Mouse (Mus musculus) MEL (cell line): ENCODE measurements around the gene Amigo3. TPM values are rescaled to one million over a fixed set of nuclear protein-coding genes. Genes with fewer than 3 reads are reported as not detected.

Experiments used
- DNase-seq: peaks from one replicate; pipeline ENCODE4 v3.0.0; 2011; ENCODE audit warnings: low read depth, low spot score
- H3K27ac ChIP-seq: 2 replicates; pipeline ENCODE4 v1.5.1; 2012; ENCODE audit warnings: low read depth, mild to moderate bottlenecking, control low read depth, low read length, moderate library complexity; ENCODE audit not compliant: control insufficient read depth
- H3K27me3 ChIP-seq, 2 experiments: fragments of 150-350 bp in 1 of 2; sonication (generic) in 1 of 2; 2 replicates each; pipeline ENCODE4 v1.6.1; 2012; ENCODE audit warnings: low read length in 2 of 2, mild to moderate bottlenecking in 2 of 2, improper control_type of control experiment in 1 of 2, moderate library complexity in 1 of 2; ENCODE audit not compliant: insufficient read depth in 2 of 2, control insufficient read depth in 1 of 2
- H3K36me3 ChIP-seq, 2 experiments: 2 replicates each; pipeline ENCODE4 v1.6.1; 2012 to 2014; ENCODE audit warnings: low read length in 2 of 2, improper control_type of control experiment in 1 of 2, inconsistent platforms in 1 of 2, mild to moderate bottlenecking in 1 of 2; ENCODE audit not compliant: insufficient read depth in 2 of 2, control insufficient read depth in 1 of 2
- H3K4me1 ChIP-seq, 2 experiments: fragments of 150-350 bp in 1 of 2; sonication (generic) in 1 of 2; 2 replicates each; pipeline ENCODE4 v1.6.1; 2012; ENCODE audit warnings: low read length in 2 of 2, improper control_type of control experiment in 1 of 2, mild to moderate bottlenecking in 1 of 2; ENCODE audit not compliant: insufficient read depth in 2 of 2, control insufficient read depth in 1 of 2
- H3K4me3 ChIP-seq, 2 experiments: fragments of 150-350 bp in 1 of 2; sonication (generic) in 1 of 2; 2 replicates each; pipeline ENCODE4 v1.5.1; 2012; ENCODE audit warnings: low read depth in 2 of 2, low read length in 2 of 2, mild to moderate bottlenecking in 2 of 2, moderate library complexity in 2 of 2, control low read depth in 1 of 2, improper control_type of control experiment in 1 of 2; ENCODE audit not compliant: control insufficient read depth in 1 of 2, insufficient read depth in 1 of 2
- H3K79me2 ChIP-seq: 2 replicates; pipeline ENCODE4 v1.6.1; 2012; ENCODE audit warnings: mild to moderate bottlenecking, low read length, moderate library complexity; ENCODE audit not compliant: control insufficient read depth, poor library complexity, insufficient read depth
- H3K9ac ChIP-seq: 2 replicates; pipeline ENCODE4 v1.6.1; 2012; ENCODE audit warnings: low read depth, mild to moderate bottlenecking, control low read depth, low read length, moderate library complexity; ENCODE audit not compliant: control insufficient read depth, poor library complexity, severe bottlenecking
- H3K9me3 ChIP-seq: fragments of 150-350 bp; sonication (generic); replicated peaks from 2 replicates; pipeline ENCODE4 v1.6.1; 2012; ENCODE audit warnings: mild to moderate bottlenecking, low read length, improper control_type of control experiment, moderate library complexity; ENCODE audit not compliant: insufficient read depth
- ELF1 ChIP-seq: IDR thresholded peaks from 2 replicates; pipeline ENCODE4 v1.6.1; 2014; ENCODE audit warnings: low read depth, mild to moderate bottlenecking, inconsistent platforms, low read length, improper control_type of control experiment, moderate library complexity
- ETS1 ChIP-seq: IDR thresholded peaks from 2 replicates; pipeline ENCODE4 v1.6.1; 2012; ENCODE audit warnings: low read depth, mild to moderate bottlenecking, inconsistent platforms, low read length, improper control_type of control experiment, moderate library complexity
- GABPA ChIP-seq: IDR thresholded peaks from 2 replicates; pipeline ENCODE4 v1.6.1; 2012; ENCODE audit warnings: low read depth, mild to moderate bottlenecking, inconsistent platforms, low read length, improper control_type of control experiment, moderate library complexity
- HCFC1 ChIP-seq: IDR thresholded peaks from 2 replicates; pipeline ENCODE4 v1.6.1; 2012; ENCODE audit warnings: low read depth, mild to moderate bottlenecking, inconsistent platforms, low read length, improper control_type of control experiment, moderate library complexity
- MAX ChIP-seq: IDR thresholded peaks from 2 replicates; pipeline ENCODE4 v1.6.1; 2011; ENCODE audit warnings: low read length, improper control_type of control experiment
- MAZ ChIP-seq: IDR thresholded peaks from 2 replicates; pipeline ENCODE4 v1.6.1; 2012; ENCODE audit warnings: low read depth, mild to moderate bottlenecking, inconsistent platforms, low read length, improper control_type of control experiment
- MXI1 ChIP-seq: IDR thresholded peaks from 2 replicates; pipeline ENCODE4 v1.6.1; 2011; ENCODE audit warnings: mild to moderate bottlenecking, low read depth, low read length, improper control_type of control experiment
- MYC ChIP-seq: IDR thresholded peaks from 2 replicates; pipeline ENCODE4 v1.6.1; 2011; ENCODE audit warnings: low read depth, mild to moderate bottlenecking, low read length, improper control_type of control experiment, moderate library complexity
- NELFE ChIP-seq: IDR thresholded peaks from 2 replicates; pipeline ENCODE4 v1.6.1; 2011; ENCODE audit warnings: low read depth, low read length, improper control_type of control experiment
- POLR2A ChIP-seq, 2 experiments: IDR thresholded peaks; 2 replicates each; pipeline ENCODE4 v1.6.1; 2011 to 2012; ENCODE audit warnings: low read length in 2 of 2, mild to moderate bottlenecking in 2 of 2, control low read depth in 1 of 2, improper control_type of control experiment in 1 of 2, low read depth in 1 of 2, moderate library complexity in 1 of 2; ENCODE audit not compliant: control insufficient read depth in 1 of 2, insufficient read depth in 1 of 2, poor library complexity in 1 of 2
- POLR2AphosphoS2 ChIP-seq: IDR thresholded peaks from 2 replicates; pipeline ENCODE4 v1.6.1; 2011; ENCODE audit warnings: low read length, improper control_type of control experiment
- RAD21 ChIP-seq: IDR thresholded peaks from 2 replicates; pipeline ENCODE4 v1.6.1; 2011; ENCODE audit warnings: mild to moderate bottlenecking, low read depth, low read length, improper control_type of control experiment
- RCOR1 ChIP-seq: IDR thresholded peaks from 2 replicates; pipeline ENCODE4 v1.6.1; 2012; ENCODE audit warnings: low read depth, mild to moderate bottlenecking, inconsistent platforms, low read length, improper control_type of control experiment
- SIN3A ChIP-seq: IDR thresholded peaks from 2 replicates; pipeline ENCODE4 v1.6.1; 2012; ENCODE audit warnings: low read length, improper control_type of control experiment, inconsistent platforms
- TAL1 ChIP-seq: IDR thresholded peaks from 2 replicates; pipeline ENCODE4 v1.6.1; 2012; ENCODE audit warnings: mild to moderate bottlenecking, inconsistent platforms, low read length, moderate library complexity, mixed read lengths
- TBP ChIP-seq: IDR thresholded peaks from 2 replicates; pipeline ENCODE4 v1.8.0; 2011; ENCODE audit warnings: low read depth, low read length, improper control_type of control experiment
- USF2 ChIP-seq, 2 experiments: IDR thresholded peaks; 2 replicates each; pipeline ENCODE4 v1.6.1; 2011 to 2012; ENCODE audit warnings: improper control_type of control experiment in 2 of 2, low read length in 2 of 2, borderline replicate concordance in 1 of 2, inconsistent platforms in 1 of 2, low read depth in 1 of 2, mild to moderate bottlenecking in 1 of 2; ENCODE audit not compliant: insufficient read depth in 1 of 2
- ZC3H11A ChIP-seq: IDR thresholded peaks from 2 replicates; pipeline ENCODE4 v1.6.1; 2012; ENCODE audit warnings: low read depth, mild to moderate bottlenecking, inconsistent platforms, low read length, improper control_type of control experiment
- ZKSCAN1 ChIP-seq: IDR thresholded peaks from 2 replicates; pipeline ENCODE4 v1.6.1; 2012; ENCODE audit warnings: low read depth, mild to moderate bottlenecking, inconsistent platforms, low read length, improper control_type of control experiment, moderate library complexity
- ZMIZ1 ChIP-seq: IDR thresholded peaks from 2 replicates; pipeline ENCODE4 v1.6.1; 2012; ENCODE audit warnings: low read depth, mild to moderate bottlenecking, inconsistent platforms, low read length, improper control_type of control experiment, moderate library complexity
- polyA plus RNA-seq, 2 experiments: library from polyadenylated mRNA; stranded (reverse) in 1 of 2; unstranded in 1 of 2; fragments of >175 nt in 1 of 2; fragments of >200 nt in 1 of 2; gene quantifications; 2 replicates each; pipeline versions ENCODE4 v1.2.1 to v1.2.4; 2012; ENCODE audit warnings: low replicate concordance in 2 of 2, low read depth in 1 of 2; ENCODE audit not compliant: insufficient read length in 2 of 2, insufficient read depth in 1 of 2, missing spikeins in 1 of 2
- total RNA-seq: library from RNA; depleted of rRNA; stranded (reverse); fragments of 300-350 nt; gene quantifications from 2 replicates; pipeline ENCODE4 v1.2.3, GENCODE M21; 2012

Gene Amigo3
- total and polyA plus RNA-seq, 3 experiments, result 2.2 to 3.4 TPM; not detected in 1

GRCm38 (mm10) chr9:108047601-108048565 lies 5.1 kb upstream of the Amigo3 start (continued):
- TF ChIP-seq GABPA (no peak), RAD21 (no peak), USF2 (IDR thresholded peaks at IDR 0.05; ENCODE audit: borderline replicate concordance in 1 of 2, insufficient read depth in 1 of 2, low read depth in 1 of 2, low read length in 2 of 2) (no peak), ETS1 (no peak)

DNA sequence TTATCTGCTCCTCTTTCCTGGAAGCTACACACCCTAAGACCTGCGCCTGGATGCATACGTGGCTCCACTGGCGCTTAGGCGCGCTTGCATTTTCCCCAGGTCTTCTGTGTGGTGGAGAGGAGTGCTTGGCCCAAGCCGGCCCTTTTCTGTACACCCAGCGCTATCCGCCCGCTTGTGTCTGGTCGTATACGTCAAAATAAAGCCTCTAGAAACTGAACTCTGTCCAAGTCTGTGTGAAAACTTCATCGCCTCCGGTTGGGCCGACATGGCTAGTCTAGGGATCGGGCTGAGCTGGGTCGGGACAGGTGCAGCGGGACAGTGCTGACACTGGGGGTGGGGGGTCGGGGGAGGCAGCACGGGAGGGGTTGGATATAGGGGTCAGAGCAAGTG lies 4.4 kb upstream of the Amigo3 start:
- Histone ChIP-seq H3K4me1 (peaks cover 2 to 17% of the 10 kb centered on the region in 2 experiments), H3K9me3 (no peaks in the 10 kb centered on the region), H3K36me3 (peaks cover 0 to 6% of the 10 kb centered on the region in 2 experiments; a peak in 3 of 4 replicates), H3K79me2 (peaks cover 10% of the 10 kb centered on the region), H3K27me3 (no peaks in the 10 kb centered on the region), H3K4me3 (peak overlapping the region; percentile 66 to 68), H3K9ac (peak overlapping the region; percentile 78), H3K27ac (peak overlapping the region; percentile 81)
- TF ChIP-seq HCFC1, result no peak
- TF ChIP-seq MYC, result 0 out of 2 replicates have a peak, but pooled peaks have one; percentile 12
- DNase-seq, result no peak

DNA sequence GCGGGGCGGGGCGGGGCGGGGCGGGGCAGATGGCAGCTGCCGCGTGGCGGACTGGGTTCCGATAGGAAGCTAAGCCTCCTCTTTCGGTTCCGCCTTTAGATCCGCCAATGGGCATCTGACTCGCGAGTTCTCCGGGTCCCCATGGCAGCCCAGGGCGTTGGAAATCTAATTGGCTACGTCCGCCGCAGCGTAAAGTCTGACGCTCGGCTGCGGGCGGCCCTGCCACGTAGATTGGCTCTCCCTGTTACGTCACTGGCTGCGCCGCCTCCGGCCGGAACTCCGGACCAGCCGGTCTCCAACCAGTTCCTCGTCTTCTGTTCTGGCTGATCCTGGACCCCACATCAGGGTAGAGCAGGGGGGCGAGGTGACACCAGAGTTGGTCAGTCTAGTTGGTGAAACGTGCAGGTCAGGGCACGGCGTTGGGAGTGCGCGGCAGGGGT lies 3.9 kb upstream of the Amigo3 start, which contains the start of gene Gmppb:
Gmppb (plus strand) TSS at position 227 of the 440 bp plus-strand sequence.
- Histone ChIP-seq H3K79me2 (peaks cover 10% of the 10 kb centered on the region), H3K4me3 (peak within 1 kb of the TSS; percentile 89 to 98), H3K9ac (peak within 1 kb of the TSS; percentile 89), H3K4me1 (peaks cover 2 to 17% of the 10 kb centered on the region in 2 experiments), H3K27ac (peak within 1 kb of the TSS; percentile 81), H3K9me3 (no peaks in the 10 kb centered on the region), H3K27me3 (no peaks in the 10 kb centered on the region), H3K36me3 (peaks cover 0 to 6% of the 10 kb centered on the region in 2 experiments; a peak in 3 of 4 replicates)
- DNase-seq, result peak; percentile 98
- peak; percentile 47; the same call in 1 of the 2 replicates for TF ChIP-seq ETS1
- peak; percentile 77 for TF ChIP-seq NELFE
- peak; percentile 90 for TF ChIP-seq ELF1
- TF ChIP-seq ZMIZ1, result 0 out of 2 replicates have a peak, but pooled peaks have one; percentile 70
- TF ChIP-seq POLR2AphosphoS2, result peak; percentile 45; the same call in 1 of the 2 replicates
- TF ChIP-seq SIN3A, result peak; percentile 96
- peak; percentile 75 for TF ChIP-seq MXI1
- no peak for TF ChIP-seq TAL1
- TF ChIP-seq ZC3H11A, result no peak
- TF ChIP-seq RCOR1, result no peak
- peak; percentile 58 for TF ChIP-seq MAX
- peak; percentile 62; the same call in 1 of the 2 replicates for TF ChIP-seq TBP
- no peak for TF ChIP-seq ZKSCAN1
- TF ChIP-seq MAZ, result 0 out of 2 replicates have a peak, but pooled peaks have one; percentile 42
- TF ChIP-seq POLR2A (IDR thresholded peaks at IDR 0.05; ENCODE audit: control insufficient read depth in 1 of 2, insufficient read depth in 1 of 2, low read depth in 1 of 2, low read length in 2 of 2, poor library complexity in 1 of 2), result peak; percentile 54 to 76; a peak in 2 of 4 replicates
- peak; percentile 86 for TF ChIP-seq HCFC1
